Mouse (Mus musculus) midbrain, embryonic 16.5 days (tissue): ENCODE data around the gene Prkch. TPM values are rescaled to one million over a fixed set of nuclear protein-coding genes. Genes with fewer than 3 reads are reported as not detected.

Experiments used
- ATAC-seq: fragments of 200-750 bp; cut with Nextera tagmentation; 2 replicates; pipeline ENCODE4 v1.8.0; 2017; ENCODE audit warnings: moderate TSS enrichment
- H3K27ac ChIP-seq: fragments of 300-500 bp; sonication (generic); 2 replicates; pipeline ENCODE4 v1.5.1; 2014; ENCODE audit warnings: mild to moderate bottlenecking, low read length, mixed read lengths
- H3K27me3 ChIP-seq: fragments of 300-500 bp; sonication (generic); 2 replicates; pipeline ENCODE4 v1.6.1; 2014; ENCODE audit warnings: low read depth, low read length, mixed read lengths; ENCODE audit not compliant: control insufficient read depth, insufficient read depth
- H3K36me3 ChIP-seq: fragments of 300-500 bp; sonication (generic); 2 replicates; pipeline ENCODE4 v1.6.1; 2014; ENCODE audit warnings: mild to moderate bottlenecking, low read length, moderate library complexity, mixed read lengths; ENCODE audit not compliant: control insufficient read depth, insufficient read depth
- H3K4me1 ChIP-seq: fragments of 300-500 bp; sonication (generic); 2 replicates; pipeline ENCODE4 v1.6.1; 2014; ENCODE audit warnings: mild to moderate bottlenecking, low read length, mixed read lengths; ENCODE audit not compliant: control insufficient read depth, insufficient read depth
- H3K4me2 ChIP-seq: fragments of 300-500 bp; sonication (generic); 2 replicates; pipeline ENCODE4 v1.6.1; 2014; ENCODE audit warnings: mild to moderate bottlenecking, low read length, mixed read lengths
- H3K4me3 ChIP-seq: fragments of 300-500 bp; sonication (generic); 2 replicates; pipeline ENCODE4 v1.5.1; 2014; ENCODE audit warnings: low read depth, mild to moderate bottlenecking, low read length, moderate library complexity, mixed read lengths
- H3K9ac ChIP-seq: fragments of 300-500 bp; sonication (generic); 2 replicates; pipeline ENCODE4 v1.6.1; 2014; ENCODE audit warnings: low read depth, low read length, mixed read lengths
- H3K9me3 ChIP-seq: fragments of 300-500 bp; sonication (generic); replicated peaks from 2 replicates; pipeline ENCODE4 v1.6.1; 2014; ENCODE audit warnings: mild to moderate bottlenecking, low read length, mixed read lengths; ENCODE audit not compliant: control insufficient read depth, poor library complexity, severe bottlenecking
- WGBS: fragments of 180-500 bp; shearing (Covaris S2); extraction: QIAGEN DNeasy Blood & Tissue Kit; methylation state at CpG from one replicate; pipeline ENCODE4 v1.1.7; 2014; 5-methylcytosine and 5-hydroxymethylcytosine counted together
- polyA plus RNA-seq: library from polyadenylated mRNA; unstranded; fragments of >200 nt; fragmentation: Nextera tagmentation; extraction: Ambion mirVana; gene quantifications from 2 replicates; pipeline ENCODE4 v1.2.1, GENCODE M21; 2015

The Prkch gene
- polyA plus RNA-seq, 1 experiment from 2014 or later = 10.4 TPM

GRCm38 (mm10) chr12:73814897-73815296, 230.3 kb downstream of the Prkch start:
- H3K4me3 ChIP-seq = no peak overlapping the region
- no peaks in the 10 kb centered on the region for H3K27me3 ChIP-seq
- H3K4me2 ChIP-seq = no peak overlapping the region
- WGBS = 87% methylated on average over 2 of the region's 2 CpGs
- no peaks in the 10 kb centered on the region for H3K9me3 ChIP-seq
- H3K9ac ChIP-seq = no peak overlapping the region
- peaks cover 11% of the 10 kb centered on the region; the same call in 1 of the 2 replicates for H3K4me1 ChIP-seq
- no peak for ATAC-seq
- no peaks in the 10 kb centered on the region for H3K36me3 ChIP-seq
- H3K27ac ChIP-seq = no peak overlapping the region

DNA sequence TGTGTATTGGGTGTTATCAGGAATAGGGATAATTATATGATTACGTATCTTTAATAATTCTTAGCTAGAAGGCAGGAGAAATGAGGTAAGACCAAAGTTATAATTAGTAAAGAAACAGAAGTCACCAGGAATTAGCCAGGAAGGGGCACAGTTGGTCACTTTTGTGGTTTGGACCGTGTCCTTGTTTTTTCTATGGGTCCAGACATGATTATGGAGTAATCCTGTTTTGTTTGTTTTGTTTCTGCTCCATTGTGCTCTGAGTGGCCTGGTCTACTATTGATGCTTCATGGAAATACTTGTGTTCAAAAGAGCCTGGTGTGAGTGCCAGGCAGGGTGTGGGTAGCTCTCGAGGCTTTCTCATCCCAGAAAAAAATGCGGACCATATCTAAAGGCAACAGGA, 230.9 kb downstream of the Prkch start:
- no peaks in the 10 kb centered on the region for H3K27me3 ChIP-seq
- no peak overlapping the region for H3K27ac ChIP-seq
- H3K36me3 ChIP-seq = no peaks in the 10 kb centered on the region
- 59% methylated on average over 4 of the region's 4 CpGs for WGBS
- peaks cover 8% of the 10 kb centered on the region; the same call in 1 of the 2 replicates for H3K4me1 ChIP-seq
- no peak overlapping the region for H3K9ac ChIP-seq
- no peak overlapping the region for H3K4me2 ChIP-seq
- ATAC-seq = no peak
- H3K4me3 ChIP-seq = no peak overlapping the region
- no peaks in the 10 kb centered on the region for H3K9me3 ChIP-seq

- Histone ChIP-seq H3K9me3 (no peaks in the 10 kb centered on the region), H3K4me3 (no peak overlapping the region), H3K36me3 (no peaks in the 10 kb centered on the region), H3K4me2 (no peak overlapping the region), H3K4me1 (peaks cover 5% of the 10 kb centered on the region; the same call in 1 of the 2 replicates), H3K27me3 (no peaks in the 10 kb centered on the region), H3K27ac (no peak overlapping the region), H3K9ac (no peak overlapping the region)
- no peak for ATAC-seq
- 55% methylated on average over 2 of the region's 2 CpGs for WGBS
These were observed 231.3 kb downstream of the Prkch start for GRCm38 (mm10) chr12:73815892-73816291.

DNA sequence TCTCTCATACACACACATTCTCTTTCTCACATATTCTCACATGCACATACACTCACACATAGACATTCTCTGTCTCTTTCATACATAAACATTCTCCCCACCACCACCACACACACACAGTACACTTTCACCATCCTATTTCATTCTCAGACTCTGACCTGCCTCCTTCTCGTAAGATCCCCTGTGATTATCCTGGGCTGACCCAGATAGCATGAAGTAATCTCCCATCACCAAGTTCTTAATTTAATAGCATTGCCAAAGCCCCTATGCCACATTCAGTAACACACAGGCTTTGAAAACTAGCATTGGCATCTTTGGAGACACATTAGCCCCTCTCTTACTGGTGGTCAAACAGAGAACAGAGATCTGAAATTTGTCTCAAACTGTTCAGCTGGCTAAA, 232.3 kb downstream of the Prkch start:
- Histone ChIP-seq H3K27ac (no peak overlapping the region), H3K4me3 (no peak overlapping the region), H3K4me2 (no peak overlapping the region), H3K36me3 (no peaks in the 10 kb centered on the region), H3K9me3 (no peaks in the 10 kb centered on the region), H3K9ac (no peak overlapping the region), H3K27me3 (no peaks in the 10 kb centered on the region), H3K4me1 (peaks cover 3% of the 10 kb centered on the region; the same call in 1 of the 2 replicates)
- no peak for ATAC-seq
- 68% methylated on average over 1 of the region's 1 CpGs for WGBS

DNA sequence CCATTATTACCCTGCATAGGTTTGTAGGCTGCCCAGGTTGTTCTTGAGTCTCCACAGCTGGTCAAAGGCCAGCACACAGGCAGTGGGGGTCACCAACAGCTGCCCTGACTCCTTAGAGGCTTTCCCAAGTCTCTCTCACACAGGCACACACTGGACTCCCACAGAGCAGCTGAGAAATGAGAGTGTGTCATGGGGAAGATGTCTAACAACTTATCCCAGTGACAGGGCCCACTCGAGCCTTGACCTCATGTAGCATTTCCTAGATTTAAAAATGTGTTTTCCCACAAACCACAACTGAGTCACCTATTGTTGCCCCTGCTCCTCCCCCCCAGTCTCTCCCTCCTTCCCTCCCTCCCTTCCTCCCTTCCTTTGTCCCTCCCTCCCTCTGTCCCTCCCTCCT, 234.2 kb downstream of the Prkch start:
- H3K36me3 ChIP-seq = no peaks in the 10 kb centered on the region
- H3K9me3 ChIP-seq = no peaks in the 10 kb centered on the region
- no peaks in the 10 kb centered on the region for H3K4me1 ChIP-seq
- H3K27ac ChIP-seq = no peak overlapping the region
- 52% methylated on average over 1 of the region's 1 CpGs for WGBS
- no peak overlapping the region for H3K4me3 ChIP-seq
- H3K4me2 ChIP-seq = no peak overlapping the region
- ATAC-seq = no peak
- no peaks in the 10 kb centered on the region for H3K27me3 ChIP-seq
- no peak overlapping the region for H3K9ac ChIP-seq

DNA sequence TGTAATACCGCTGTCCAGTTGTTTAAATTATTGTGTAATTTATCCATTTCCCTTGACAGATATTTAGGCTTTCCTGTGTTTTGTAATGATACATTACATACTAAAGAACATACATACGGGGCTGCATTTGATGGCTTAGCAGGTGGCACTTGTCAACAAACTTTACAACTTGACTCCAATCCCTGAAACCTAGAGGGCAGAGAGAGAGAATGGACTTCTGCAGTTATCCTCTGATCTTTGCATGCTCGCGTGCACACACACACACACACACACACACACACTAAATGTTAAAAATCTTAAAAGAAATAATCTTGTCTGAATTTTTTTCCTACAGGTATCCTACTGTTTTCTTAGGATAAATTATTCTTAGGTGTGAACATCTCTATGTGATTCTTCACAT, 236.6 kb downstream of the Prkch start:
- no peaks in the 10 kb centered on the region for H3K9me3 ChIP-seq
- ATAC-seq = no peak
- no peaks in the 10 kb centered on the region for H3K4me1 ChIP-seq
- no peak overlapping the region for H3K9ac ChIP-seq
- no peak overlapping the region for H3K4me3 ChIP-seq
- H3K27me3 ChIP-seq = no peaks in the 10 kb centered on the region
- H3K36me3 ChIP-seq = no peaks in the 10 kb centered on the region
- no peak overlapping the region for H3K27ac ChIP-seq
- 90% methylated on average over 4 of the region's 4 CpGs for WGBS
- H3K4me2 ChIP-seq = no peak overlapping the region

- H3K4me3 ChIP-seq = no peak overlapping the region
- H3K9ac ChIP-seq = no peak overlapping the region
- no peak for ATAC-seq
- WGBS = 90% methylated on average over 12 of the region's 12 CpGs
- no peak overlapping the region for H3K27ac ChIP-seq
- H3K4me2 ChIP-seq = no peak overlapping the region
- no peaks in the 10 kb centered on the region for H3K27me3 ChIP-seq
- H3K4me1 ChIP-seq = no peaks in the 10 kb centered on the region
- H3K9me3 ChIP-seq = no peaks in the 10 kb centered on the region
- no peaks in the 10 kb centered on the region for H3K36me3 ChIP-seq
These were observed 237.7 kb downstream of the Prkch start for GRCm38 (mm10) chr12:73822331-73822730.

- Histone ChIP-seq H3K9ac (no peak overlapping the region), H3K4me1 (no peaks in the 10 kb centered on the region), H3K27me3 (no peaks in the 10 kb centered on the region), H3K9me3 (no peaks in the 10 kb centered on the region), H3K4me3 (no peak overlapping the region), H3K36me3 (no peaks in the 10 kb centered on the region), H3K4me2 (no peak overlapping the region), H3K27ac (no peak overlapping the region)
- ATAC-seq = no peak
- 94% methylated on average over 1 of the region's 1 CpGs for WGBS
These were observed 240.2 kb downstream of the Prkch start for GRCm38 (mm10) chr12:73824828-73825227.
